Mouse (Mus musculus) right cerebral cortex, adult 18-20 months (tissue): ENCODE measurements around the gene Tnfaip1.

Experiments
- DNase-seq: peaks from one replicate; pipeline ENCODE4 v3.0.0; 2022; ENCODE audit warnings: mixed read lengths

The Tnfaip1 gene

GRCm38 (mm10) chr11:78499004-78499403 is 37.1 kb downstream of the Tnfaip1 start, which contains the start of gene Vtn:
Gene Vtn (plus strand): TSS chr11:78499091.
- no peak for DNase-seq

- DNase-seq, result peak; percentile 96
Observed at GRCm38 (mm10) chr11:78497544-78498522, 38.3 kb downstream of the Tnfaip1 start, which contains the start of gene Sarm1. Gene Sarm1 (minus strand): TSS chr11:78497754.

GRCm38 (mm10) chr11:78497071-78497541 is 39.0 kb downstream of the Tnfaip1 start:
- DNase-seq, result peak; percentile 41

DNA sequence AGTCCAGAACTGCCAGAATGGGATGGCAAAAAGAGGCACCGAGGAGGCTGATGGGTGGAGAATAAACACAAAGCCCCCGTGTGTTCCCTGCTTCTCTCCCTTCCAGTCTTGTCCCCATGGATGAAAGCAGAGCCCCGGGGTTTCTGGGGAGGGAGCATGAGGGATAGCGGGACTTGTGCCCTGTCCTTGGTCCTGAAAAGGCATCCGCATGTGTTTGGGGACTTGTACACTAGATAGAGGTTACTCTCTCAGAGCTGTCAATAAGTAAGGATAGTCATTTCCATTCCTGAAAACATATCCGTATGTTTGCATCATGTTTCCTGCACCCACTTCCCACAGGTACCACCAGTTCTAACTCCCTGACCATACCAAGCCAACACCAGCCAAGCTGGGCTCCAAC is 40.2 kb downstream of the Tnfaip1 start:
- DNase-seq, result no peak

- DNase-seq, result peak; percentile 70
Observed at GRCm38 (mm10) chr11:78490781-78491241, 45.3 kb downstream of the Tnfaip1 start.

- peak; percentile 67 for DNase-seq
Observed at GRCm38 (mm10) chr11:78488168-78488567, 48.0 kb downstream of the Tnfaip1 start.

GRCm38 (mm10) chr11:78483639-78484038 is 52.5 kb downstream of the Tnfaip1 start:
- DNase-seq, result no peak

DNA sequence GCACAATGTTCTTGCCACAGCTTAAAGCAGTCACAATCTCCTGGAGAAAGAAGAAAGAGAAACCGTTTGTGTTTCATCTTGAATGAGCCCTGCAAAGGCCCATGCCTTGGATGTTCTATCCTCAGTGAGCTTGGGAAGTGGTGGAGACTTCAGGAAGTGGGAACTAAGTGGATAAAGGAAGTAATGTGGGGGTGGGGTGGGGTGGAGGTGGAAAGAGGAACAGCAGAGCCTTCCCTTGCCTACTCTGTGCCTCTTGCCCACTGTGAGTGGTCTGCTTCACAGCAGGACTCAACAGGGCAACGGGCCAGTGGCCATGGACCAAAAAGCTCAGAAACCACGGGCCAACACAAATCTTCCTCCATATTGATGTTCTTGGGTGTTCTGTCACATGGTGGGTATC is 60.8 kb downstream of the Tnfaip1 start:
- no peak for DNase-seq
